Comparison of ENCODE assay signal across 30 mouse cellular contexts in the genomic region with DNA sequence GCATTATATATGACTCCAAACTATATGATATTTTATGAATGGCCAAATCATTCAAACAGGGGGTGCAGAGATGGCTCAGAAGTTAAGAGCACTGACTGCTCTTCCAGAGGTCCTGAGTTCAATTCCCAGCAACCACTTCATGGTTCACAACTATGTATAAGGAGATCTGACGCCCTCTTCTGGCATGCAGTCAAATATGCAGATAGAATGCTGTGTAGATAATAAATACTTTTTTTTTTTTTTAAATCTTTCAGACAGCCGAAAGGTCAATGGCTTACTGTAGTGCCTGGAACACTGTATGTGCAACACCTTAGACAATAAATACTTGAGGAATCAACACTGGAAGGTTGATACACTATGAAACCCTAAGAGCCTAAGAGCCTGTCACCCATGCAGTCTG. TPM values are rescaled to one million over a fixed set of nuclear protein-coding genes. Genes with fewer than 3 reads are reported as not detected.
A peak's percentile ranks its signal among the peaks of the same experiment; 100 is the strongest.
DNase-seq lines count a peak whose midpoint lies in the region; TF ChIP-seq lines count a peak whose summit lies in the region.
"Had no signal": no experiment of that assay in that cellular context is flagged by ENCODE, and none has a peak within 500 bp of the region (broad histone marks: within the 10 kb centered on the region; RNA-seq: fewer than 3 reads in every experiment).

No protein-coding gene starts in this region.

- H3K9me3 ChIP-seq in MEL (replicated peaks; ENCODE audit: insufficient read depth, low read length): no peaks in the 10 kb centered on the region
- H3K9me3 ChIP-seq: forebrain, embryonic 10.5 days; forebrain, embryonic 13.5 days; heart, embryonic 10.5 days; heart, embryonic 13.5 days had no signal

- H3K27ac ChIP-seq in layer of hippocampus, adult 2 months: peak overlapping the region; percentile 82; the same call in 1 of the 2 replicates
- H3K27ac ChIP-seq in MEL (ENCODE audit: control insufficient read depth, low read depth, low read length): no peak overlapping the region
- H3K27ac ChIP-seq: forebrain, embryonic 10.5 days; forebrain, embryonic 13.5 days; heart, adult 2 months; heart, embryonic 10.5 days; heart, embryonic 13.5 days; hindbrain, embryonic 14.5 days had no signal

- TF ChIP-seq CTCF in layer of hippocampus, adult 2 months (conservative IDR thresholded peaks at IDR 0.05): no peak
- TF ChIP-seq CTCF in MEL (IDR thresholded peaks at IDR 0.05 in 2 of 3, conservative IDR thresholded peaks at IDR 0.05 in 1 of 3; ENCODE audit: control insufficient read depth in 1 of 3, insufficient read depth in 1 of 3, low read depth in 2 of 3, low read length in 3 of 3, poor library complexity in 1 of 3, severe bottlenecking in 1 of 3): peak in 1 of 3 experiments; percentile 26; a peak in 1 of 6 replicates

- TF ChIP-seq POLR2A in MEL (IDR thresholded peaks at IDR 0.05; ENCODE audit: control insufficient read depth in 1 of 2, insufficient read depth in 1 of 2, low read depth in 1 of 2, low read length in 2 of 2, poor library complexity in 1 of 2): no peak

- peaks cover 0 to 7% of the 10 kb centered on the region in 2 experiments; a peak in 2 of 4 replicates for H3K36me3 ChIP-seq in MEL (ENCODE audit: control insufficient read depth in 1 of 2, insufficient read depth in 2 of 2, low read length in 2 of 2)
- H3K36me3 ChIP-seq: forebrain, embryonic 10.5 days; heart, embryonic 10.5 days; heart, embryonic 13.5 days had no signal

- TF ChIP-seq RAD21 in MEL (IDR thresholded peaks at IDR 0.05; ENCODE audit: low read depth, low read length): no peak; the same call in 1 of the 2 replicates

- no peaks in the 10 kb centered on the region for H3K79me2 ChIP-seq in MEL (ENCODE audit: control insufficient read depth, insufficient read depth, low read length, poor library complexity)

- H3K4me3 ChIP-seq in layer of hippocampus, adult 2 months: no peak overlapping the region
- no peak overlapping the region for H3K4me3 ChIP-seq in MEL (ENCODE audit: control insufficient read depth in 1 of 2, insufficient read depth in 1 of 2, low read depth in 2 of 2, low read length in 2 of 2)
- H3K4me3 ChIP-seq: forebrain, embryonic 10.5 days; forebrain, embryonic 13.5 days; heart, adult 2 months; heart, embryonic 10.5 days; heart, embryonic 13.5 days had no signal

- no peak for TF ChIP-seq EP300 in MEL (IDR thresholded peaks at IDR 0.05; ENCODE audit: low read depth in 1 of 2, low read length in 2 of 2)

- no peaks in the 10 kb centered on the region for H3K27me3 ChIP-seq in MEL (ENCODE audit: control insufficient read depth in 1 of 2, insufficient read depth in 2 of 2, low read length in 2 of 2)
- H3K27me3 ChIP-seq: forebrain, embryonic 13.5 days; heart, embryonic 13.5 days had no signal

- DNase-seq in layer of hippocampus, adult 2 months (ENCODE audit: low spot score in 2 of 2): no peak
- DNase-seq in layer of hippocampus, postnatal 14 days (ENCODE audit: low spot score in 2 of 2): no peak
- peak; percentile 29 for DNase-seq in thymus, postnatal 4 days
- DNase-seq in thymus, adult 18-20 months: no peak
- peak; percentile 34 for DNase-seq in MEL (ENCODE audit: low read depth, low spot score)
- DNase-seq in right cerebral cortex, postnatal 10 days (ENCODE audit: low spot score in 2 of 2): no peak
- DNase-seq in adrenal gland, postnatal 4 days (ENCODE audit: low spot score in 2 of 2): no peak
- DNase-seq: adrenal gland, adult 8-10 months; adrenal gland, postnatal 25 days; cerebellum, adult 18-20 months; cerebellum, adult 9-10 months; cerebellum, postnatal 14 days; gastrocnemius, postnatal 14 days; heart, adult 2 months; heart, postnatal 14 days; heart, postnatal 4 days had no signal

- H3K4me1 ChIP-seq in MEL (ENCODE audit: control insufficient read depth in 1 of 2, insufficient read depth in 2 of 2, low read length in 2 of 2): peaks cover under 1 to 2% of the 10 kb centered on the region in 2 experiments; a peak in 2 of 4 replicates
- H3K4me1 ChIP-seq: forebrain, embryonic 10.5 days; forebrain, embryonic 13.5 days; heart, embryonic 10.5 days; heart, embryonic 13.5 days had no signal

- H3K9ac ChIP-seq in MEL (ENCODE audit: control insufficient read depth, low read depth, low read length, poor library complexity, severe bottlenecking): no peak overlapping the region
- H3K9ac ChIP-seq: forebrain, embryonic 13.5 days; heart, embryonic 13.5 days; hindbrain, embryonic 14.5 days had no signal

TF ChIP-seq in MEL, 35 proteins besides CTCF, POLR2A, EP300 and RAD21:
- TF ChIP-seq TAL1 (IDR thresholded peaks at IDR 0.05; ENCODE audit: low read length) (no peak), ZNF384 (IDR thresholded peaks at IDR 0.05; ENCODE audit: low read depth, low read length) (peak; percentile 75)

RNA-seq across cellular contexts. Expression of gene Med7, which starts 6.6 kb away (rescaled TPM):
- total RNA-seq in layer of hippocampus, adult 2 months (2021): 10 to 100 TPM; 34.4 to 36.1 TPM
- total RNA-seq in layer of hippocampus, postnatal 14 days (2021): 10 to 100 TPM; 35.5 to 36.8 TPM
- total RNA-seq in MEL (2012; rRNA removed): 50.6 and 57.8 TPM in 2 replicates
- 10 to 100 TPM in 1 of 2 experiments, not detected in 1; 56.5 TPM for polyA plus RNA-seq in MEL (2012; ENCODE audit: insufficient read depth in 1 of 2, insufficient read length in 2 of 2, low read depth in 1 of 2, low replicate concordance in 2 of 2, missing spikeins in 1 of 2)
- 10 to 100 TPM; 39.3 to 39.7 TPM for total RNA-seq in adrenal gland, postnatal 4 days (2021)

RNA-seq across cellular contexts. Expression of gene Havcr2, which starts 24.6 kb away (rescaled TPM):
- 1 to 10 TPM; 2.2 to 2.8 TPM for total RNA-seq in layer of hippocampus, adult 2 months (2021)
- total RNA-seq in layer of hippocampus, postnatal 14 days (2021): 1 to 10 TPM; 2.0 to 2.2 TPM
- 1.7 and 2.1 TPM in 2 replicates for total RNA-seq in MEL (2012; rRNA removed)
- 1 to 10 TPM in 1 of 2 experiments, not detected in 1; 1.3 TPM for polyA plus RNA-seq in MEL (2012; ENCODE audit: insufficient read depth in 1 of 2, insufficient read length in 2 of 2, low read depth in 1 of 2, low replicate concordance in 2 of 2, missing spikeins in 1 of 2)
- total RNA-seq in adrenal gland, postnatal 4 days (2021): 1 to 10 TPM in 1 of 2 experiments, under 1 TPM in 1; 0.98 to 1.0 TPM
- total RNA-seq: gastrocnemius, adult 18-20 months; gastrocnemius, postnatal 14 days had no signal
- polyA plus RNA-seq: embryonic facial prominence, embryonic 11.5 days; forebrain, embryonic 10.5 days had no signal

RNA-seq across cellular contexts. Expression of gene Fam71b, which starts 33.8 kb away (rescaled TPM):
- total RNA-seq in layer of hippocampus, adult 2 months (2021): not detected
- total RNA-seq in layer of hippocampus, postnatal 14 days (2021): not detected
- total RNA-seq in MEL (2012; rRNA removed): not detected in 2 replicates
- not detected for polyA plus RNA-seq in MEL (2012; ENCODE audit: insufficient read depth in 1 of 2, insufficient read length in 2 of 2, low read depth in 1 of 2, low replicate concordance in 2 of 2, missing spikeins in 1 of 2)
- not detected for total RNA-seq in adrenal gland, postnatal 4 days (2021)
- total RNA-seq: adrenal gland, adult 8-10 months; adrenal gland, postnatal 25 days; gastrocnemius, adult 18-20 months; gastrocnemius, postnatal 14 days; gastrocnemius, postnatal 4 days; heart, adult 2 months; heart, postnatal 14 days; heart, postnatal 4 days had no signal
- polyA plus RNA-seq: activated CD4-positive, CD25-positive, alpha-beta regulatory T cell, adult 4 months; embryonic facial prominence, embryonic 11.5 days; embryonic facial prominence, embryonic 14.5 days; forebrain, embryonic 10.5 days; forebrain, embryonic 13.5 days; forebrain, embryonic 16.5 days; heart, embryonic 10.5 days; heart, embryonic 13.5 days; hindbrain, embryonic 11.5 days; hindbrain, embryonic 14.5 days; intestine, embryonic 14.5 days; intestine, postnatal 0 days had no signal

RNA-seq across cellular contexts. Expression of gene Itk, which starts 40.8 kb away (rescaled TPM):
- under 1 TPM; 0.27 to 0.38 TPM for total RNA-seq in layer of hippocampus, adult 2 months (2021)
- under 1 TPM; 0.36 to 0.58 TPM for total RNA-seq in layer of hippocampus, postnatal 14 days (2021)
- total RNA-seq in MEL (2012; rRNA removed): not detected in 2 replicates
- polyA plus RNA-seq in MEL (2012; ENCODE audit: insufficient read depth in 1 of 2, insufficient read length in 2 of 2, low read depth in 1 of 2, low replicate concordance in 2 of 2, missing spikeins in 1 of 2): not detected
- total RNA-seq in adrenal gland, postnatal 4 days (2021): under 1 TPM; 0.36 to 0.37 TPM
- polyA plus RNA-seq: embryonic facial prominence, embryonic 11.5 days; forebrain, embryonic 10.5 days; forebrain, embryonic 13.5 days; forebrain, embryonic 16.5 days; heart, embryonic 13.5 days; hindbrain, embryonic 11.5 days had no signal

Comparison
In these comparisons a context has a peak if more than half of its experiments do, and no peak if none do; other contexts are left out.
1. DNase-seq: peak in thymus, postnatal 4 days (single experiment) and MEL (single experiment); none in layer of hippocampus, adult 2 months (0 of 2), layer of hippocampus, postnatal 14 days (0 of 2), thymus, adult 18-20 months (0 of 2), right cerebral cortex, postnatal 10 days (0 of 2) and adrenal gland, postnatal 4 days (0 of 2).